Mouse (Mus musculus): ENCODE measurements around the gene Tmem151b.

Gene Tmem151b

DNA sequence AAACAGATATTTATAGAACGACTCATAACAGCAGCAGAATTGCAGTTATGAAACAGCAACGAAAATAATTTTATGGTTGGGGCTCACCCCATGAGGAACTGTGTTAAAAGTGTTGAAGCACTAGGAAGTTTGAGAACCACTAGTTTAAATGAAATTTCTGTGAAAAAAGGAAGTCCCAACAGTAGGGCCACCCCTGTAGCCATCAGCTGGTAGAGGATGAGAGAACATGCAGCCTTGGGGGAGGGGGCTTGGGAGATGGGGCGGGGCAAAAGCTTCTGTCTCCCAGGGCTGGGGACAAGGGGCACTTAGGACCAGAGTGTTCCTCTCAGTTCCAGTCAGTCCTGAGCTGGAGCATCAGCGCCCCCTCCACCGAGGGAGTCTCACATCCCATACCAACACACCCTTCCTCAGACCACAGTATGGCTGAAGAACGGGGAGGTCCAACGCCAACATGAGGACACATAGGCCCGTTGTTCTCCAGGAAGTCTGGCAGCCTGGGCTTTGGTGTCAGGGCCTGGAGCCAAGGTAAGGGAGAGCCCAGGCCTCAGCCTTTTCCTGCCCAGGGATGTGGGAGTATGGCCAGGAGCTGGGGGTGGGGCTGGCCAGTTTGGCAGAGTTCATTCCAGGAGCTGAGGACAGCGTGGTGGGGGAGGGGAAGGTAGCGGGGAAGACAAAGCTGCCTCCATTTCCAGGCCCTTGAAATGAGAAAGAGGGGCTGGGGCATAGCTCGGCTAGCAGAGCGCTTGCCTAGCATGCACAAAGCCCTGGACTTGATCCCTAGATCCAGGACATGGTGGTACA, 34.8 kb upstream of the Tmem151b start:
- peak; percentile 42 for DNase-seq (ENCODE audit: low read depth, low spot score)

DNA sequence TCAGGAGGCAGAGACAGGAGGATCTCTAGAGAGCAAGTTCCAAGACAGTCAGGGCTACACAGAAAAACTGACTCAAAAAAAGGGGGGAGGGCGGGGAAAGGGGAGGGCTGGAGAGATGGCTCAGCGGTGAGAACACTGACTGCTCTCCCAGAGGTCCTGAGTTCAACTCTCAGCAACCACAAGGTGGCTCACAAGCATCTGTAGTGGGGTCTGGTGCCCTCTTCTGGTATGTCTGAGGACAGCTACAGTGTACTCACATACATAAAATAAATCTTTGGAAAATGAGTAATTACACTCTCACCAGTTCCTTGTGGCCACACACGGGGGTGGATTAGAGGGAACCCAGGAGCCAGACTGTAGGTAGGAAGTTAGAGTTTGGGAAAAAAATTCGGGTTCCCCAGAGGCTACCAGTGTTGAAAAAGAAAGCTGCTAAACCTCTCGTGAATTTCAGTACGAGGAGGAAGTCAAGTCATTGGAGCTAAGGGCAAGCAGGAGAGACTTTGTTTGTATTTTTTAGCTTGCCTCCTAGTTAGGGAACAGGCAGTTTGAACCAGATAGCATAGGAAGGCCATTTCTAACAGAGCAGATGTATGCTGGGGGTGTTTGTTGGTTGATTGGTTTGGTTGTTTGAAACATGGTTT, 33.4 kb upstream of the Tmem151b start:
- DNase-seq (ENCODE audit: low read depth, low spot score): no peak

DNA sequence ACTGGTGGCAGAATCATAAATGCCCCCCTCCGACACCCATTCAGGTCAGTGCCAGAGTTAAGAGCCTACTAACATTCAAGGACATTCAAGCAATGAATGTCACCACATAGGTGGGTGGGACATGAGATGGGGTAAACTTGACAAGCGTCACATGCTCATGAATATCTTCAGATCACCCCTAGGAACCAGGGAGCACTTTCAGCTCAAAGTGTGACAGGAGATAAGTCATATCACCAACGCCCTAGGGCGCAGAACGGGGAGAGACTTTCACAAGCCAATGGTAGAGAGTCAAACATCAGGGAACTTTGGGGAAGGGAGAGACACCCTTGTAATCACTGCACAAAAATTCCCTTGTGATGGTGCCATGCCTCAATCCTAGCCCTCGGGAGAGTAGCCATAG, 32.7 kb upstream of the Tmem151b start:
- DNase-seq (ENCODE audit: low read depth, low spot score): no peak

DNA sequence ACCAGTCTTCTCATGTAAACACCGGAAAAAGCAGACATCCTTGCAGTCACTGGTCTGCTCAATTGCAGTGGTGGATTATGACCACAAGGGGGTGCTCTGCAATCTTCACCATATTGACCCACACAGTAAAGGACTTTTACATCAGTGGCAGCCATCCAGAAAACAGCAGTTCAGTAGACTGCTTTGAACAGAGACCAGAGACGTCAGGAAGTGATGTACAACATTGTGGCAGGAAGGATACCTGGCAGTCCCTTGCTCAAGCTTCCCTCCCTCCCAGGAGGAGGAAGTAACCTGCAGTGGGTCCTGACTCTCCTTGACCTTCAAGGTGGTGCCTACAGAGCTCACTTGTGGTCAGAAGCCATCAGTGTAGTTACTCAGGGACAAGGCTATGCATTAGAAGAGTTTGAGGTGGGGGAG, 32.1 kb upstream of the Tmem151b start:
- peak; percentile 79 for DNase-seq (ENCODE audit: low read depth, low spot score)

DNA sequence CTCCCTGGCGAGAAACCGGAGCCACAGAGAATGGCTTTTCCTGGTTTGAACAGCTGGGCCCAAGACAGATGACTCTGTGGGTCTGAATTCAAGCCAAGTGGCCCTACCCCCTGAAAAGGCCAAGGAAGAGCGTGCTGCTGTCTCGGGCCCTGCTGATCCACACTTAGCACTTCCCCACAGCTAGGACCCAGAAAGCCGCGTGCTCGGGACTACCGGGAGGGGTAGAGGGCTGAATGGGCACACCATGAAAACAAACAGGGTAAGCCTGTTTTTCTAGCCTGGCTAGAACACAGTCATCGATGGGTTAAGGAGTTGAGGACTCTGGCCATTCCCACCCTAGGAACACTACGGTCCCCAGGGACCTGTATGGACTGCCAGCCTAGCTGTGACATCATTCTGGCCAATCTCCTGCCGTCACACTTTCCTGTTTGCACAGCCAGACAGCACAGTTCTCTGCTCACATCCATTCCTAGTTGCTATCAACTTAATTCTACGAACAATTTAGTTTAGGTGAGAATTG, 31.5 kb upstream of the Tmem151b start:
- no peak for DNase-seq (ENCODE audit: low read depth, low spot score)

DNA sequence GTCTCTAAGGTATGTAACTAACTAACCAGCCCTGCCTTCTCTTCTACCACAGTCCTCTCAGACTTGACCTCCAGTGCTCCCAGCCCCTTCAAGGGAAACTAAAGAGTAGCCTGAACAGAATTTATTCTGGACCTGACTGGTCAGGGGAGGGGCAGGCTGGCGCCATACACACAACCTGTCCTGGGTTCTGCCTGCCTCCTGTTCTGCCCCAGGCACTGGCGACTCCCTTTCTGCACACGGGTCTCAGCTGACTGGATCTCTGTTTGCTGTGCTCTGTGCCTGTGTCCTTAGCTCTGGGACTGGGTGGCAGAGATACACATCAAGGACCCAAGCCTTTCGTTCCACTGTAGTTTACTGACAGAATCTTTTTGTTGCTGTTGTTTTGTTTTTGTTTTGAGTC, 30.1 kb upstream of the Tmem151b start:
- DNase-seq (ENCODE audit: low read depth, low spot score): no peak

DNA sequence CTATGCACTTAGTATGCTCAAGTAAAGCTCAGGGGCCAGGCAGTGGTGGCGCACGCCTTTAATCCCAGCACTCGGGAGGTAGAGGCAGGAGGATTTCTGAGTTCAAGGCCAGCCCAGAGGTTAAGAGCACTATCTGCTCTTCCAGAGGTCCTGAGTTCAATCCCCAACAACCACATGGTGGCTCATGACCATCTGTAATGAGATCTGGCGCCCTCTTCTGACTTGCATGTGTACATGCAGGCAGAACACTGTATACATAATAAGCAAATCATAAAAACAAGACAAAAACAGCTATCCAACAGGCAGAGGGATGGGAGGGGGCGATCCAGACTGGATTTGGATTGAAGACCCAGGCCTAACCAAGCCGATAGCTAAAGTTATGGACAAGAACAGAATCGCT, 29.4 kb upstream of the Tmem151b start:
- DNase-seq (ENCODE audit: low read depth, low spot score): no peak

DNA sequence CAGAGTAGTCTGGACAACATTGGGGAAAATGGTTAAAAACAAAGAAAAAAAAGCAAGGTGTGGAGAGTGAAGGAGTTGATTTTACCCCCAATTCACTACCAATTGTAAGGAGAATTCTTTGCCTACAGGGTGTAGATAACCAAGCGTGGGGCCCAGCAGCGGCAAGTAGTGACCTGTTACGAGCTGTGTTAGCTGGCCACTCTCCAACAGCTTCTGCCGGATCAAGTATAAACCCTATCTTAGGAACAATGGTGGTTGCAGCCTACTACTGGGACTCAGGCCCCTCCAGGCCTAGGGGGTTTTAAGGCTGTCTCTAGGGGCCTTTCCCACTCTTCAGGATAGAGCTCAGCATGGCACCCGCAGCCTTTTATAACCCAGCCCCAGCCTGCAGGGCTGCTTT, 28.8 kb upstream of the Tmem151b start:
- no peak for DNase-seq (ENCODE audit: low read depth, low spot score)

DNA sequence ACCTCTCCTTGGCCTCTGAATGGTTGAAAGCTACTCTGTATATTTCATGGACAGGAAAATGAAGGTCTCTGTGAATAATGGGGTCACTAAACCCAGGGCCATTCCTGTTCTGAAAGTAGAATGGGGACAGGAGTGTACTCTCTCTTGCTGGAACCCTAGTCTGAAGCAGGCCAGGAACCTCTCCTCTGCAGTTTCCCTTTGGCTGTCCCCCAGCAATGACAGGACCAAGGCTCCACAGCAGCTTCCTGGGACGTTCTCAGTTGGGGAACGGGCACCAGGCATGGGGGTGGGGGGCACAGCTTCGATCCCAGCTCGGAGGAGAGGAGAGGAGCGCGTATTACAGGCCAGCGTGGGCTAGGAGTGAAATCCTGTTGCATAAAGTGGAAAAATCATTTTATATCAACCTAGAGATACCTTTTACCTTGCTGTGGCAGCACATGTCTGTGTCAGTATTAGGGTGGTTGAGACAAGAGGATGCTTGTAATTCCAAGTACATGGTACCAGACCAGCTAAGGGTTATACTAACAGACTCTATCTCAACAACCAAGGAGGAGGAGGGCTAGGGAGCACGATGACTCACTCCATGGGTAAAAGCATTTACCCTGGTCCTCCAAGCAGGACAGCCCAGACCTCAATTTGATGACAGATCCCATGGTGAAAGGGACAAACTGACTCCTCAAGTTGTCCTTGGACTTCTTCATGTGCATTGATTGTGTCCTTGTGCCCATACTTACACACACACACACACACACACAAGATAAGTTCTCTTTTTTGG, 25.8 kb upstream of the Tmem151b start:
- no peak for DNase-seq (ENCODE audit: low read depth, low spot score)

DNA sequence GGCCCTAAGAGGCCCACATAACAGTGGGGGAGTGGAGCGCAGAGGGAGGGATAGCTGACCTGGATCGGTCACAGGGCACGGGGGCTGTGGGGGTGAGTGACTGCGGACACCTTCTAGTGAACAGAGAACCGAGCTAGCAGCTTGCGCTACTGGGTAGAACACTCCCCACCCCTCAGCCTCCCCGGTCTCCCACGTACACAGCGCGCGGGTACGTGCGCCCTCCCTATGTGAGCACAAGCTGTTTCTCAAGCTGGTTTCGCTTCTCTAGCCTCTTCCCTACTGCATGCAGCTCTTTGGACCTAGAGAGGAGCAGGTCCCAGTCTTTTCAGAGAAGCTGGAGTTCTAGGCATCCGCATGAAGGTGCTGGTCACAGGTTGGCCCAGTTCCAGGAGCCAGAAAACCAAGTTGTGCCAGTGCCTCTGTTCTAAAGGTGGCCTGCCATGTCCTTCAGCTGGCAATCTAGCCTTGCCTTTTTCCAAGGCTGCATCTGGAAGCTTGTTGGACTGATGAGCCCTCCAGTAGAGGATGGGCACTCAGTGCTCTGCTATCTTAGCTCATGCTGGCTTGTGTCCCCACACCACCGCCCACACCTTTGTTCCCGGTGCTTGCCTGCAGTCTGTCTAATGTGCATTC, 24.8 kb upstream of the Tmem151b start:
- no peak for DNase-seq (ENCODE audit: low read depth, low spot score)

DNA sequence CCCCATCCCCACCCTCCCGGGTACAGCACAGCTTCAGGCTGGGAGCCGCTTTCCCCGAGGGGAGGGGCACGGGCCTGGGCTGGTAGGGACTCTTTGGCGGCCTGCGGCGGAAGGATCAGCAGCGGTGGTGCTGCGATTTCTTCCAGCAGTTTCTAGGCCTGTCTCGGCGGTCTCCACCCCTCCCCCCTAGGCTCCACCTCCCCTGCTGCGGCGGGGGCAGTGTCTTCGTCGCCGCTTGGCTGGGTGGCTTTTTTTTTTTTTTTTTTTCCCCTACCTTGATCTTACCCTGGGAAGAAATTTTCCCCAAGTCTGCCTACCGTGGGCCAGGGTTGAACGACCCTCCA, 24.3 kb upstream of the Tmem151b start:
- peak; percentile 94 for DNase-seq (ENCODE audit: low read depth, low spot score)

DNA sequence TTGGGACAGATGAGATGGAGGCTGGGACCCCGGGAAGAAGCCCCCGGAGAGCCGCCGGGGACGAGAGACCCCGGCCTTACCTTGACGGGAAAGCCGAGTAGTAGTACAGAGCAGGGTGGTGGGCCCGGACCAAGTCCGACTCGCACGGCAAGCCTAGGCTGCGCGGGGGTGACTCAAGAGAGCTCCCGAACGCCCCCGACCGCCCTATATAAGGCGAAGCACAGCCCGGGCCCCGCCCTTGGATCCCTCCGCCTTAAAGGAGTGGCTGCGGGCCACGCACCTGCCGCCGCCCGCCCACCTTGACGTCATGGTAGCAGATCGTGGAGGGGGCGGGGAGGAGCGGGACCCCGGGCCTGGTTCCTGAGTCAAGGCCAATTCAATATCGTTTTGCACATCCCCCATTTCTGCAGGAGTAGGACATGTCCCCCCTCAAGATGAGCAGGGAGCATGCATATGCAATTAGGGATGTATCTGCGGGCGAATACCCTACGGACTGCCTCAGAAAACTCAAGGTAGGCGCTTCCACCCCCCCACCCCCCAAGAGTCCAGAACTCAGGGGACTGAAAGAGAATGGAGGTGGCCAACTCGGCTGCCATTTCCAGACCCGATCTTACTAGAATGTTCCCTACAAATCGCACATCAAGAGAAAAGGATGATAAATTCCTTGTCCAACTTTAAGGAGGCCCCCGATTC, 23.8 kb upstream of the Tmem151b start, which contains the start of gene Hsp90ab1:
Gene Hsp90ab1, minus strand, starts transcription at position 185 of the 693 bp plus-strand sequence.
- peak; percentile 97 for DNase-seq (ENCODE audit: low read depth, low spot score)

DNA sequence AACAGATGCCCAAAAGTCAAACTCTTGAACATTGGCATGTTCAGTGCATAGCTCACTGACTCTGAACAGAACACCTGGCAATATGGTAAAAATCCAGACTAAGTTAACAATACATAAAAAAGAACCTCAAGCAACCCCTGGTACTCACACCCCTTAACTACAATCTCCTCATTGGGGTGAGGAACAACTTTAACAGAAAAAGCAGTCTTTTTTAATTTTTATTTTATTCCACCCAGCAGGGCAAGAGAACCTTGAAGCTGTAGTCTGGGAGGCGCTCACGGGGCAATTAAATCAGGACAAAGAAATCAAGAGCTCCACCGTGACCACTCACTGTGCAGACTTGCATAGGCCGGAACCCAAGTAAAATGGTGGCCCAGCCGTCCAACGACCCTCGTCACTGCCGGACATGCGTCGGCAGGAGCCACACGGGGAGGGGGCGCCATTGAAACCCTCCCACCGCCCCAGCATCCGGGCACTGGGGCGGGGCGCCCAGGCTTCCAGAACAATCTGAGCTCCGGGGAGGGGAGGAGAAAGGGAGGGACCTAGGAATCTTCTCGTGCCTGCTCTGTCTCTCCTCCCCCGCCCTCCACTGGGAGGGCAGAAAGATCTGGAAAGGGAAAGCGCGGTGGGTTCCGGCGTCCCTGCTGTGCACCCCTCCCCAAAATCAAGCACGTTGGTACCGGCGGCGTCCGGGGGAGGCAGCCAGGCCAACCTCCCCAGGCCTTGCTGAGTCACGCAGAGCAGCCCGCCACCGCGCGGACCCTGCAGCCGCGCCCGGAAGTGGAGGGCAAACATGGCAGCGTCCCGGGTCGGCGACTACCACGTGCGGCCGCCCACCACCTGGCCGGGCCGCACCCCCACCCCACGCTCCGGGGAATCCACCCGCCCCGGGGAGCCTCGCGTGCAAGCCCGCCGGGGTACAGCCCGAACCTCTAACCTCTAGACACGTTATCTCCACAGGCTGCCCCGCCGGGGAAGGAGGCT, 22.9 kb upstream of the Tmem151b start:
- DNase-seq (ENCODE audit: low read depth, low spot score): peak; percentile 89

DNA sequence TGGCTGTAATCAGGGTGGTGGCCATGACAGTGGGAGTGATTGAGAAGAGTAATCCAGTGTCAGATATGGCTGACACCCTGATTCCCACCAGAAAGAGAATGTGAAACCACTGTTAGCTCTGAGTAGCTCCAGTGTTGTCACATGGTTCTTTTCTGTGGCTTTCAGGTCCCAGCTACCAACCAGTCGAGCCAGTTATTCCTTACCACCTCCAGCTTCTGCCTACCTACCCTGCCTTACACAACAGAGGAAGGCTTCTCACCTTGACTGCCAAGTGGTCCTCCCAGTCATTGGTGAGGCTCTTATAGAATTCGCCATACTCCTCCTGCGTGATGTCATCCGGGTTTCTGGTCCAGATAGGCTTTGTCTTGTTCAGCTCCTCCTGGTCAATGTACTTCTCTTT, 20.5 kb upstream of the Tmem151b start:
- no peak for DNase-seq (ENCODE audit: low read depth, low spot score)

DNA sequence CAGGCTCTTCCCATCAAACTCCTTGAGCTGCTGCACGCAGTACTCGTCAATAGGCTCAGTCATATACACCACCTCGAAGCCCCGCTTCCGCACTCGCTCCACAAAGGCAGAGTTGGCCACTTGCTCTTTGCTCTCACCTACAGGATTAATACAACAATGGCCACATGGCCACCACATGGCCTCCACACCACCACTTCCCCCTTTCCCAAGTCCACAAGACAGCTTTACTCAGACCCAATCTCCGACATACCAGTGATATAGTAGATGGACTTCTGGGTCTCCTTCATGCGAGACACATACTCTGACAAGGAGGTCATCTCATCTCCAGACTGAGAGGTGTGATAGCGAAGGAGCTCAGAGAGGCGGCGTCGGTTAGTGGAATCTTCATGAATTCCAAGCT, 19.5 kb upstream of the Tmem151b start:
- DNase-seq (ENCODE audit: low read depth, low spot score): no peak

DNA sequence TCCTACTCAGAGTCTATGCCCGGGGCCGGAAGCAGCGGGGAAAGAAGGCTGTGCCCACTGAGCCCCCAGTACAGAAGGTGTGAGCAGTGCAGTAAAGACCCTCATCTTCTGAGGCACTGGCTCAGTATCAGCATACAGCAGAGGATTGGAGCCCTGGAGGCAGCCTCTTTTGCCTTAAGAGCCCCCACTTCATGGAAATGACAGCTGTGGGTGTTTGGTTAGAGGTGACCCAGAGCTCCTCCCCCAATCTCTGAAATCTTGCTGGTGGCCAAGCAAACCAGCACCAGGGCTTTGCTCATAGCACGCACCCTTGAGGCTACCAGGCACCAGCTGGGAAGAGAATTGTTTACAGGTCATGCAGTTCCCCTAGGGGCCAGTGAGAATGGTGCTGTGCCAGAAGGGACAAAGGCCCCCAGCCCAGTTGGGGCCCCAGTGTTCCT, 17.7 kb upstream of the Tmem151b start:
- no peak for DNase-seq (ENCODE audit: low read depth, low spot score)

DNA sequence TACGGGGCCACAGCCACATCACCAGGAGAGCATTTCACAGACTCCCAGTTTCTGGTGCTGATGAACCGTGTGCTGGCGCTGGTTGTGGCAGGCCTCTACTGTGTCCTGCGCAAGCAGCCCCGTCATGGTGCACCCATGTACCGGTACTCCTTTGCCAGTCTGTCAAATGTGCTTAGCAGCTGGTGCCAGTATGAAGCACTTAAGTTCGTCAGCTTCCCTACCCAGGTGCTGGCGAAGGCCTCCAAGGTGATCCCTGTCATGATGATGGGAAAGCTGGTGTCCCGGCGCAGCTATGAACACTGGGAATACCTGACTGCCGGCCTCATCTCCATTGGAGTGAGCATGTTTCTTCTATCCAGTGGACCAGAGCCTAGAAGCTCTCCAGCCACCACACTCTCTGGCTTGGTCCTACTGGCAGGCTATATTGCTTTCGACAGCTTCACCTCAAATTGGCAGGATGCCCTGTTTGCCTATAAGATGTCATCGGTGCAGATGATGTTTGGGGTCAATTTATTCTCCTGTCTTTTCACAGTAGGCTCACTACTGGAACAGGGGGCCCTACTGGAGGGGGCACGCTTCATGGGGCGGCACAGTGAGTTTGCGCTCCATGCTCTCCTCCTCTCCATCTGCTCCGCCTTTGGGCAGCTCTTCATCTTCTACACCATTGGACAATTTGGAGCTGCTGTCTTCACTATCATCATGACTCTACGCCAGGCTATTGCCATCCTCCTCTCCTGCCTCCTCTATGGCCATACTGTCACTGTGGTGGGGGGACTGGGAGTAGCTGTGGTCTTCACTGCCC, 17.1 kb upstream of the Tmem151b start:
- DNase-seq (ENCODE audit: low read depth, low spot score): no peak

DNA sequence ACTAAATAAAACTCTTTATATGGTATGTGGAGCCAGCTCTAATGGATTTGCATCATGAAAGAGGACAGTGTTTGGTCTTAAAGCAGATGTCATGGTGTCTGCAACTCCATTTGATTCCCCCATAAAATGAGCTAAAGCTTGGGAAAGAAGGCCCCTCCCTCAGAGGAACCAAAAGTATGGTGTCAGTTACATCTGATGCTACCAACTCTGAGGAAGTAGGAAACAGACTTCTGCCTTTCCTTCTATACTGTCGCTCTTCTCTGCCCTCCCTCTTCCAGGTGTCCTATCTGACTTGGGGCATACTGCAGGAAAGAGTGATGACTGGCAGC, 16.5 kb upstream of the Tmem151b start:
- DNase-seq (ENCODE audit: low read depth, low spot score): no peak

DNA sequence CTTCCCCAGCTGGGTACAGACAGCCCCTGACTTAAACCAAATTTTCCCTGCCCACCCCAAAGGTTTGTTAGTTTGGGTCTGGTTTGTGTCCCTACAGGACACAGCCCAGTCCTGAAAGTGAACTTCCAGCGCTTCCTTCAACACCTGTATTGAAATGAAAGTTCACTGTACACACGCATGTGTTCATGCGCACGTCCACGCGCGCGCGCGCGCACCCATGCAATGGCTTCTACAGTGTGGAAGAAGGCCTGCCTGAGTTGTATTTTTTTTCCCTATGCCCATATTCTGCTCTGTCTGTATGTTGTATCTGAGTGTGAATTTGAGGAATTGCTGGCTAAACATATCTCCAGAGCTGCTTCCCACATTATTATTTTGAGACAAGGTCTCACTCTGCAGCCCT, 15.6 kb upstream of the Tmem151b start:
- no peak for DNase-seq (ENCODE audit: low read depth, low spot score)

Measured in mesoderm, embryonic 11.5 days (tissue).